Mouse (Mus musculus): Measurements from ENCODE around the gene Myom1.

The Myom1 gene

GRCm38 (mm10) chr17:71014911-71015310, 12.5 kb downstream of the Myom1 start:
- no peak for DNase-seq (ENCODE audit: low read depth, low spot score)

GRCm38 (mm10) chr17:71017457-71017998, 15.1 kb downstream of the Myom1 start:
- DNase-seq (ENCODE audit: low read depth, low spot score) = no peak

DNA sequence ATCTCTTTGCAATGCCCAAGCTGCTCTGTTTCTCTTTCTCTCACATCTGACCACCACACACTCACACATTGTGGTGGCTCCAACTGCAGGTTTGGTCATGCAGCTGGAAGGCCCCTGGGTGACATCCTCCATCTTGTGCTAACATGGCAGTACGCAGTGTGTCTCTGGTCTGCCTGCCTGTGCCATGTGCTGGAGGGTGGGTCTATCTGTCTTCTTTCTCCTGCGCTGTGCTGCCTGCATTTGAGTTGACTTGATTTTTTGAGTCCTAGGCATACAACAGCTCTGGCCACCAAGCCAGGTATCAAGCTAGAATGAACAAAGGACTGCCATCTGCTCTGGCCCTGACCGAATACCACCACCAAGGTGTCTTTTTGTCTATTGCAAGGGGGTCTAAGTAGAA, 15.7 kb downstream of the Myom1 start:
- no peak for DNase-seq (ENCODE audit: low read depth, low spot score)

GRCm38 (mm10) chr17:71018616-71019308, 16.3 kb downstream of the Myom1 start:
- no peak for DNase-seq (ENCODE audit: low read depth, low spot score)

- no peak for DNase-seq (ENCODE audit: low read depth, low spot score)
Measured at GRCm38 (mm10) chr17:71019309-71019655, 16.8 kb downstream of the Myom1 start.

DNA sequence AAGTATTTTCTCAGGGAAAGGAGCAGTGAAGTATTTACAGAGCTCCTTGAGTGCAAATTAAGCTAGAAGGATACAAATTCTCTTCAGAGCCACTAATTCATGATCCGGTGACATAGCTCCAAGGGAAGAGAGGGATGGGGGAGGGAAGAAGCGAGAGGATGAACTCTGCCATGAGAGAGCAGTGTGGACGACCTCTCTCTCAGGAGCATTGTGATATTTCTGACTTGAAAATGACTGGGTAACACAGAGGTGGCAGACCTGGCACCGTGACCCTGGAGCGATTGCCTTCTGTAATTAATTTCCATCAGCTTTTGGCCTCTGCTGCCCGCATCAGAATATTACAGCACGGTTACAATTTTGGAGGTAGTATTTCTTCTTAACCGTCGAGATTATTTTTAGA, 17.4 kb downstream of the Myom1 start:
- DNase-seq (ENCODE audit: low read depth, low spot score) = no peak

DNA sequence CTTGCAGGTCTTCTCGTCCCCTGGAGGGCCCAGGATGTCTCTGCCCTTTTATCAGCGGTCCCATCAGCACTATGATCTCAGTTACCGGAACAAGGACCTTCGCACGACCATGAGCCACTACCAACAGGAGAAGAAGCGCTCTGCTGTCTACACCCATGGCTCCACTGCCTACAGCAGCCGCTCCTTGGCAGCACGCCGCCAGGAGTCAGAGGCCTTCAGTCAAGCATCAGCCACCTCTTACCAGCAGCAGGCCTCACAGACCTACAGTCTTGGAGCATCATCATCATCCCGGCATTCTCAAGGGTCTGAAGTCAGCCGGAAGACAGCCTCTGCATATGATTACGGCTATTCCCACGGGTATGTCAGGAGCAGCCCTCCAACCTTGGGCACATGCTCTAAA, 20.4 kb downstream of the Myom1 start:
- DNase-seq (ENCODE audit: low read depth, low spot score) = no peak

DNA sequence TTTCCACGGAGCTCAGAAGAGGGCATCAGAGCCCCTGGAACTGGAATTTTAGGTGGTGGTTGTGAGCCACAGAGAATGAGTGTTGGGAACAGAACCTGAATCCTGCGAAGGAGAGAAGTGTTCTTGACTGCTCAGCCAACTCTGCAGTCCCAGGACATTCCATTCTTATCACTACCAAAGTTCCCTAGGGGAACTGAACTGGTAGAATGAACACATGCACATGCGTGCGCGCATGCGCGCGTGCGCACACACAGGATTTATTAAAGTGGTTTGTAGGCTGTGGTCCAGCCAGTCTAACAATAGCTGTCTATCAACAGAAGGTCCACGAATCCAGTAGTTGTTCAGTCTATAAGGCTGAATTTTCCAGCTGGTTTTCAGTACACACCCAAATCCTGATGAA, 21.6 kb downstream of the Myom1 start:
- DNase-seq (ENCODE audit: low read depth, low spot score) = no peak

DNA sequence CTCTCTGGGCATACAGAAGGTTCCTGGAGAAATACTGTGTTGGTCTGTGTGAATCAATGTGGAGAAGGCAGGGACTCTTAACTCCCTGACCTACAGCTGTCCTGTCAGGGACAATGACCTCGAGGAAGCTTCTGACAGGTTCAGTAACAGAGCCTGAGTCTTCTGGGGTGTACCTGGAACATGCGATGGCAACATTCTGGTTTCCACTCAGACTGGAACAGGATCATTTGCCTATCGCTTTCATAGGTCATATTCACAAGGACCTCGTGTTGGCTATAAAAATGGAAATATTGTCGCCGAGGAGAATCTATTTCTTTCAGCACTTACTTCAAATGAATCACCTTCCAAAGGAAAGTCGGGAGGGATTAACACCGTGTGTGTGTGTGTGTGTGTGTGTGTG, 23.5 kb downstream of the Myom1 start:
- no peak for DNase-seq (ENCODE audit: low read depth, low spot score)

DNA sequence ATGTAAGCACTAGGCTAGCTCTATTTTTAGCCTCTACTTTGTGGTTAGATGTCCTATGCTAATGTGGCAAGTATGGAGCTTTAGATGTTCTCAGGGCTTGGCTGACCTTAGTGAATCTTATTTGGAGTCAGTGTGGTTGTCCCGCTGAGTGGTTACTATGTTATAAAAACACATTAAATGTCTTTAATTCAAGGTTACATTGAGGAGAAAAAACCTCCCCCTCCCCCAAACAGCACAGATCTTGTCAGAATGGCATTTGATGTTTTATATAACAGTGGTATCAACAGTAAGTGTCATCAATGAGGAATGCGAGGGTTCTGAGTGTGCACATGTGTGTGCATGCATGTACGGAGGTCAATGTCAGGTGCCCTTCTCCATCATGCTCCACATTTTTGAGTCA, 24.8 kb downstream of the Myom1 start:
- no peak for DNase-seq (ENCODE audit: low read depth, low spot score)

GRCm38 (mm10) chr17:71032719-71033118, 30.3 kb downstream of the Myom1 start:
- no peak for DNase-seq (ENCODE audit: low read depth, low spot score)

DNA sequence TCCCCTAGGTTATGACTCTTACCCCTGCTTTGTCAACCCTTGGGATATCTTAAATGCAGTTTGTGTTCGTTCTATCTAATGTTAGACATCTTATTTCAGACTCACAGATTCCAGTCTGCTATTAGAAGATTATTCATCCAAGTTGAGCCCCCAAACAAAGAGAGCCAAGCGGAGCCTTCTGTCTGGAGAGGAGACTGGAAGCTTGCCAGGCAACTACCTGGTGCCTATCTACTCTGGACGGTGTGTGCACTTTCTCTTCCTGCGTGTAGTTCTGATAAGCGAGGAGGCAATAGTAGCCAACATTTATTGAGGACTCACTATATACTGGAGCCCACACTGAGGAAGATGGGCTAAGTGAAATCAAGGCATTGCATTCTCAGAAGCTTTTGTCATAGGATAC, 32.0 kb downstream of the Myom1 start:
- no peak for DNase-seq (ENCODE audit: low read depth, low spot score)

GRCm38 (mm10) chr17:71037188-71037587, 34.8 kb downstream of the Myom1 start:
- DNase-seq (ENCODE audit: low read depth, low spot score) = no peak

- DNase-seq (ENCODE audit: low read depth, low spot score) = no peak
Measured at GRCm38 (mm10) chr17:71038812-71039211, 36.4 kb downstream of the Myom1 start.

DNA sequence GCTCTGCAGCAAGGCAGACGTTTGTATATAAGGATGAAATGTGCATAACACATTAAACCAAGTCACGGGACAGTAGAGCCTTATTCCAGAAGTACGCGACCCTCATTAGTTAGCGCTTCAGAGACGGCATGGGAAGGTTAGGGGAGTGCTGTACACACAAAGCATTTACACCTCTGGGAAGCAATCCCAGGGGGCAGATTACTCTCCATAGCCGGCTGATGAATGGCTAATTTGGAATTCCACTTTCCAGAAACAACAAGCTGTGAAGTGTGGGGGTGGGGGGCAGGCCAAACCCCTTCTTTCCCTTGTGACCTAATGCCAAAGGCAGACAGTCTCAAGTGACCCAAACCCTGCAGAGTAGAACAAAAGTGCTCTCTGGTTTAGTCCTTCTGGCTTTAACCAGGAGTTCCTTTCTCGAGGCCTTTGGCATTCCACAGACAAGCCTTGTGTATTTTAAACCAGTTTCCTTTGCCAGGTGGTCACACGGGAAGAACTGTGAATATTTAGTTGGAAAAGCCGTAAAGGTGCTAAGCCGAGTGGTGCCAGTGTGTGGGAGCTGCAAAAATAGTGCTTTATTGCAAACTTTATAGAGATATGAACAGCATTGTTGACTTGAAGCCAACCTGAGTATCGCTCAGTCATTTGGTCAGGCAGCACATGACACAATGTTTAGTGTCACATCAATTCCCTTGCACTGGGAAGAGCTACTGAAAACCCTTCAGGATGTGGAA, 37.6 kb downstream of the Myom1 start:
- DNase-seq (ENCODE audit: low read depth, low spot score) = no peak

GRCm38 (mm10) chr17:71040582-71040880, 38.1 kb downstream of the Myom1 start:
- DNase-seq (ENCODE audit: low read depth, low spot score) = no peak

GRCm38 (mm10) chr17:71042645-71043044, 40.2 kb downstream of the Myom1 start:
- DNase-seq (ENCODE audit: low read depth, low spot score) = peak; percentile 4

- DNase-seq (ENCODE audit: low read depth, low spot score) = no peak
Measured at GRCm38 (mm10) chr17:71045591-71045990, 43.2 kb downstream of the Myom1 start.

- DNase-seq (ENCODE audit: low read depth, low spot score) = no peak
Measured at GRCm38 (mm10) chr17:71046856-71047255, 44.4 kb downstream of the Myom1 start.

- DNase-seq (ENCODE audit: low read depth, low spot score) = no peak
Measured at GRCm38 (mm10) chr17:71049292-71049691, 46.9 kb downstream of the Myom1 start.

GRCm38 (mm10) chr17:71053134-71053708, 50.8 kb downstream of the Myom1 start:
- no peak for DNase-seq (ENCODE audit: low read depth, low spot score)

DNA sequence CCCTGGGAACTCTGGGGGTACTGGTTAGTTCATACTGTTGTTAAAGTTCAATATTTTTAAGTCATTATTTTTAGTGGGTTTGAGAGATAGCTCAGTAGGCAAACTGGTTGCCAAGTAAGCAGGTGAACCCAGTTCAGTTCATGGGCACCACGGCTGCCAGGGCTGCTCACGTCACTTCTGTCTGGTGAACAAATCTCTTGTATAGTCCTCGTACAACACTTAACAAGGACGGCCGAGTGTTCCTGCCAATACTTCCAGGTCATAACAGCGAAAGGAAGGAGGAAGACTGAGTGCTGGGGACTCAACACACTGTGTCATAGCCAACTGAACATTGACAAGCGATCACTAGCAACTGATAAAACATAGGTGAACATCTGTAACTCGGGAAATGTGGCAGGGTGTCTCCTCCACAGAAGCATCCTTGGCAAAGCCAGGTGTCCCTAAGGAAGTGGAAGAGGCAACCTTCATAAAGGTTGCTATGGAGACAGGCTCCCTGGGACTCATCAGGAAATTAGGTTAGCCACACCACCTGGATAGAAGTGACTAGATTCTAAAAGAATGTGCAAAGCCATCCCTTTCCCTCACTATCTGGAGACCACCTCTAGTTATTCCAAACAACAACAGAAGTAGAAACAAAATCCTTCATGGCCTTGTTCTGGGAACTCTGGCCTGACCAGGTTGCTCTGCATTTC, 52.9 kb downstream of the Myom1 start:
- DNase-seq (ENCODE audit: low read depth, low spot score) = no peak
